Mouse (Mus musculus) hematopoietic multipotent progenitor cell, adult 10-12 weeks (in vitro differentiated cells): ENCODE data around the gene Helb. TPM values are rescaled to one million over a fixed set of nuclear protein-coding genes. Genes with fewer than 3 reads are reported as not detected.

Source experiments
- polyA plus RNA-seq: library from polyadenylated mRNA; stranded (reverse); fragments of >175 nt; gene quantifications from 2 replicates; pipeline ENCODE4 v1.2.3, GENCODE M21; 2012; ENCODE audit warnings: low replicate concordance

Helb gene
- polyA plus RNA-seq: 5.0 and 14.5 TPM in 2 replicates

GRCm38 (mm10) chr10:120112507-120113396 is at the start of gene Helb:
TSS of gene Helb (minus strand) at chr10:120112987.

Other genes starting within 250 kb of the Helb start
- gene Tmbim4, start 88.6 kb upstream of the Helb start, polyA plus RNA-seq: 84.7 and 92.6 TPM in 2 replicates
- gene Irak3, start 89.1 kb upstream of the Helb start, polyA plus RNA-seq: 7.6 and 10.4 TPM in 2 replicates
- 5.7 and 42.3 TPM in 2 replicates for gene Llph, start 114.1 kb upstream of the Helb start, polyA plus RNA-seq